In the genomic region with DNA sequence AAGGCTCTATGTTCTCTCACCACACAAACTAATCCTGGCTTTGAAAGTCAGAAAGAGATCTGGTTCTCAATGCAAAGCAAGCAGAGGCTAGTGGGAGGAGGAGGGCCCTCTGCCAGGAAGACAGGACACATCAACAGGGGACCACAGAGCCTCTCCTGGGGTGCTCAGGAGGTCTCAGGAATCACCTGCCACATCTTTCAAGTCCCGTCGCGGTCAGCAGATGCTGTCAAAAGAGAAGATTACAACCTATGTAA, we compare ENCODE assay signal across 11 mouse cellular contexts. TPM values are rescaled to one million over a fixed set of nuclear protein-coding genes. Genes with fewer than 3 reads are reported as not detected.
DNase-seq lines count a peak whose midpoint lies in the region; ATAC-seq and TF ChIP-seq lines count a peak whose summit lies in the region.
"Had no signal": no experiment of that assay in that cellular context is flagged by ENCODE, and none has a peak within 500 bp of the region (broad histone marks: within the 10 kb centered on the region; RNA-seq: fewer than 3 reads in every experiment).

No protein-coding gene starts in this region.

- H3K4me1 ChIP-seq in heart, postnatal 0 days (ENCODE audit: control insufficient read depth, insufficient read depth) = 0 out of 2 replicates have a peak, but pooled peaks cover 4% of the 10 kb centered on the region
- H3K4me1 ChIP-seq in hindbrain, embryonic 16.5 days (ENCODE audit: control insufficient read depth, insufficient read depth, low read depth, low read length) = no peaks in the 10 kb centered on the region; the same call in 1 of the 2 replicates
- peaks cover 11% of the 10 kb centered on the region; the same call in 1 of the 2 replicates for H3K4me1 ChIP-seq in midbrain, embryonic 14.5 days (ENCODE audit: control insufficient read depth, insufficient read depth, low read length)
- H3K4me1 ChIP-seq in thymus, adult 2 months (replicated peaks; ENCODE audit: control insufficient read depth, insufficient read depth, low read length) = peaks cover 22% of the 10 kb centered on the region

- no peak for ATAC-seq in heart, postnatal 0 days (ENCODE audit: insufficient read depth, low read depth)
- ATAC-seq in hindbrain, embryonic 16.5 days = peak; percentile 50; the same call in 1 of the 2 replicates
- ATAC-seq in midbrain, embryonic 14.5 days (ENCODE audit: low FRiP score, low TSS enrichment) = no peak

- no peak for TF ChIP-seq EP300 in heart, postnatal 0 days (IDR thresholded peaks at IDR 0.05; ENCODE audit: low read depth)

- no peaks in the 10 kb centered on the region for H3K9me3 ChIP-seq in heart, postnatal 0 days (replicated peaks; ENCODE audit: control insufficient read depth, low read length)
- H3K9me3 ChIP-seq in hindbrain, embryonic 16.5 days (ENCODE audit: control insufficient read depth, low read length) = no peaks in the 10 kb centered on the region
- H3K9me3 ChIP-seq in midbrain, embryonic 14.5 days (ENCODE audit: control insufficient read depth, low read length) = no peaks in the 10 kb centered on the region

- no peaks in the 10 kb centered on the region for H3K27me3 ChIP-seq in heart, postnatal 0 days (ENCODE audit: control insufficient read depth, insufficient read depth, low read length)
- no peaks in the 10 kb centered on the region for H3K27me3 ChIP-seq in hindbrain, embryonic 16.5 days (replicated peaks; ENCODE audit: control insufficient read depth, insufficient read depth, low read length)
- no peaks in the 10 kb centered on the region for H3K27me3 ChIP-seq in midbrain, embryonic 14.5 days (ENCODE audit: control insufficient read depth, insufficient read depth, low read length)
- H3K27me3 ChIP-seq in thymus, adult 2 months (ENCODE audit: control insufficient read depth, insufficient read depth, low read length) = no peaks in the 10 kb centered on the region

- TF ChIP-seq CTCF in heart, postnatal 0 days (IDR thresholded peaks at IDR 0.05; ENCODE audit: low read depth) = no peak
- no peak for TF ChIP-seq CTCF in brain, embryonic 14.5 days (IDR thresholded peaks at IDR 0.05; ENCODE audit: borderline replicate concordance, extremely low read depth, insufficient read depth, insufficient read length)
- TF ChIP-seq CTCF in thymus, adult 2 months (IDR thresholded peaks at IDR 0.05; ENCODE audit: borderline replicate concordance, control insufficient read depth, extremely low read depth, insufficient read depth, low read length, poor library complexity) = no peak

- no peak overlapping the region; the same call in 1 of the 2 replicates for H3K4me3 ChIP-seq in heart, postnatal 0 days (ENCODE audit: low read depth, low read length)
- H3K4me3 ChIP-seq in hindbrain, embryonic 16.5 days (ENCODE audit: low read length) = peak overlapping the region; percentile 6; the same call in 1 of the 2 replicates
- 0 out of 2 replicates have a peak overlapping the region, but pooled peaks have one; percentile 5 for H3K4me3 ChIP-seq in midbrain, embryonic 14.5 days (replicated peaks; ENCODE audit: low read depth, low read length)
- H3K4me3 ChIP-seq in thymus, adult 2 months (ENCODE audit: control insufficient read depth, insufficient read depth, low read length) = no peak overlapping the region
- H3K4me3 ChIP-seq: erythroblast, embryonic 14.5 days; myocyte had no signal

- peak overlapping the region; percentile 51 for H3K4me2 ChIP-seq in heart, postnatal 0 days (ENCODE audit: low read depth, low read length)
- H3K4me2 ChIP-seq in hindbrain, embryonic 16.5 days (ENCODE audit: low read length) = peak overlapping the region; percentile 43
- H3K4me2 ChIP-seq in midbrain, embryonic 14.5 days (ENCODE audit: low read length) = peak overlapping the region; percentile 40

- H3K9ac ChIP-seq in heart, postnatal 0 days (replicated peaks; ENCODE audit: low read depth, low read length) = no peak overlapping the region
- H3K9ac ChIP-seq in hindbrain, embryonic 16.5 days (ENCODE audit: low read depth, low read length) = no peak overlapping the region
- H3K9ac ChIP-seq in midbrain, embryonic 14.5 days (replicated peaks; ENCODE audit: low read length) = no peak overlapping the region; the same call in 1 of the 2 replicates

- no peak overlapping the region for H3K27ac ChIP-seq in heart, postnatal 0 days (ENCODE audit: low read depth)
- no peak overlapping the region for H3K27ac ChIP-seq in hindbrain, embryonic 16.5 days (ENCODE audit: low read depth, low read length)
- H3K27ac ChIP-seq in midbrain, embryonic 14.5 days (replicated peaks; ENCODE audit: low read depth, low read length) = no peak overlapping the region
- no peak overlapping the region for H3K27ac ChIP-seq in thymus, adult 2 months (ENCODE audit: control insufficient read depth, insufficient read depth, low read length)

- H3K36me3 ChIP-seq in heart, postnatal 0 days (replicated peaks; ENCODE audit: control insufficient read depth, insufficient read depth, low read length) = no peaks in the 10 kb centered on the region
- no peaks in the 10 kb centered on the region for H3K36me3 ChIP-seq in hindbrain, embryonic 16.5 days (ENCODE audit: control insufficient read depth, insufficient read depth, low read length)
- H3K36me3 ChIP-seq in midbrain, embryonic 14.5 days (ENCODE audit: control insufficient read depth, insufficient read depth, low read length) = no peaks in the 10 kb centered on the region
- no peaks in the 10 kb centered on the region for H3K36me3 ChIP-seq in thymus, adult 2 months (ENCODE audit: control insufficient read depth, insufficient read depth, low read length)

- WGBS in heart, postnatal 0 days = 9% methylated on average over 3 of the region's 3 CpGs
- WGBS in hindbrain, embryonic 16.5 days = 27% methylated on average over 3 of the region's 3 CpGs
- WGBS in midbrain, embryonic 14.5 days = 5% methylated on average over 3 of the region's 3 CpGs
- WGBS in thymus, adult 2 months = 69% methylated on average over 3 of the region's 3 CpGs

- intact Hi-C loops in heart, postnatal 14 days (cut with DNase I) = no loop called here

- TF ChIP-seq POLR2A in brain, embryonic 14.5 days (IDR thresholded peaks at IDR 0.05; ENCODE audit: borderline replicate concordance, extremely low read depth, insufficient read depth, insufficient read length, poor library complexity, severe bottlenecking) = no peak
- no peak for TF ChIP-seq POLR2A in thymus, adult 2 months (IDR thresholded peaks at IDR 0.05; ENCODE audit: control insufficient read depth, extremely low read depth, insufficient read depth, low read length, poor library complexity)

- no peak for DNase-seq in heart, postnatal 0 days (ENCODE audit: low spot score)
- DNase-seq in heart, postnatal 14 days = no peak
- peak; percentile 49 for DNase-seq in brain, embryonic 14.5 days (ENCODE audit: low read depth)
- DNase-seq in midbrain, embryonic 14.5 days = peak; percentile 39
- no peak for DNase-seq in thymus, adult 2 months
- no peak for DNase-seq in ovary, adult 18-20 months (ENCODE audit: low spot score)
- no peak for DNase-seq in layer of hippocampus, adult 11-12 months (ENCODE audit: low spot score)
- DNase-seq: adrenal gland, postnatal 10 days had no signal

RNA-seq across cellular contexts. Expression of a gene that starts 12.6 kb away (rescaled TPM):
- total RNA-seq in heart, postnatal 0 days (2014; rRNA removed; ENCODE audit: low replicate concordance) = 21.0 and 25.7 TPM in 2 replicates
- polyA plus RNA-seq in heart, postnatal 0 days (2015; fragmentation: Nextera tagmentation; extraction: Ambion mirVana) = 16.0 and 16.6 TPM in 2 replicates
- total RNA-seq in heart, postnatal 14 days (2021) = 10 to 100 TPM; 31.5 to 33.3 TPM
- 8.8 and 11.5 TPM in 2 replicates for polyA plus RNA-seq in brain, embryonic 14.5 days (2012; rRNA removed)
- 6.1 and 7.6 TPM in 2 replicates for polyA plus RNA-seq in hindbrain, embryonic 16.5 days (2015; fragmentation: Nextera tagmentation; extraction: Ambion mirVana)
- polyA plus RNA-seq in midbrain, embryonic 14.5 days (2014; fragmentation: Nextera tagmentation; extraction: Ambion mirVana) = 4.5 and 8.3 TPM in 2 replicates
- polyA plus RNA-seq in thymus, adult 2 months (2012; rRNA removed) = 11.2 and 12.5 TPM in 2 replicates

Comparison
In these comparisons a context has a peak if more than half of its experiments do, and no peak if none do; other contexts are left out.
1. DNase-seq: peak in brain, embryonic 14.5 days (single experiment) and midbrain, embryonic 14.5 days (single experiment); none in heart, postnatal 0 days (single experiment), heart, postnatal 14 days (0 of 2), thymus, adult 2 months (single experiment), ovary, adult 18-20 months (single experiment) and layer of hippocampus, adult 11-12 months (single experiment).
2. H3K4me3 ChIP-seq: peak in hindbrain, embryonic 16.5 days (single experiment) and midbrain, embryonic 14.5 days (single experiment); none in heart, postnatal 0 days (single experiment) and thymus, adult 2 months (single experiment).
3. Peak in every context shown above with its lines, with median percentiles within 50 percentile points of each other: H3K4me2 ChIP-seq.